Mouse (Mus musculus): ENCODE data around the gene Pcdh15. TPM values are rescaled to one million over a fixed set of nuclear protein-coding genes. Genes with fewer than 3 reads are reported as not detected.

Pcdh15 gene
- polyA plus RNA-seq, 1 experiment from 2014 or later, result 1.3 TPM

- Histone ChIP-seq H3K36me3 (ENCODE audit: control insufficient read depth, insufficient read depth, low read length) (no peaks in the 10 kb centered on the region), H3K4me2 (no peak overlapping the region), H3K9me3 (ENCODE audit: control insufficient read depth, low read length) (no peaks in the 10 kb centered on the region), H3K27me3 (replicated peaks; ENCODE audit: control insufficient read depth, insufficient read depth, low read length) (no peaks in the 10 kb centered on the region), H3K27ac (ENCODE audit: low read depth, low read length) (no peak overlapping the region), H3K4me3 (ENCODE audit: low read depth, low read length) (no peak overlapping the region), H3K4me1 (replicated peaks; ENCODE audit: control insufficient read depth, insufficient read depth, low read length) (no peaks in the 10 kb centered on the region), H3K9ac (ENCODE audit: low read depth, low read length) (no peak overlapping the region)
- no peak for ATAC-seq (replicated peaks; ENCODE audit: low FRiP score)
- 61% methylated on average over 3 of the region's 3 CpGs for WGBS
- DNase-seq (ENCODE audit: low spot score), result no peak
These were observed 1470.5 kb downstream of the Pcdh15 start for GRCm38 (mm10) chr10:74569603-74570002.

GRCm38 (mm10) chr10:74579924-74580323 lies 1480.8 kb downstream of the Pcdh15 start:
- ATAC-seq (replicated peaks; ENCODE audit: low FRiP score), result no peak
- 77% methylated on average over 2 of the region's 2 CpGs for WGBS
- H3K27ac ChIP-seq (ENCODE audit: low read depth, low read length), result no peak overlapping the region
- H3K4me3 ChIP-seq (ENCODE audit: low read depth, low read length), result no peak overlapping the region
- no peaks in the 10 kb centered on the region for H3K27me3 ChIP-seq (replicated peaks; ENCODE audit: control insufficient read depth, insufficient read depth, low read length)
- H3K9me3 ChIP-seq (ENCODE audit: control insufficient read depth, low read length), result no peaks in the 10 kb centered on the region
- H3K4me2 ChIP-seq, result no peak overlapping the region
- DNase-seq (ENCODE audit: low spot score), result no peak
- H3K9ac ChIP-seq (ENCODE audit: low read depth, low read length), result no peak overlapping the region
- no peaks in the 10 kb centered on the region for H3K36me3 ChIP-seq (ENCODE audit: control insufficient read depth, insufficient read depth, low read length)
- H3K4me1 ChIP-seq (replicated peaks; ENCODE audit: control insufficient read depth, insufficient read depth, low read length), result no peaks in the 10 kb centered on the region

- ATAC-seq (replicated peaks; ENCODE audit: low FRiP score) (no peak), DNase-seq (ENCODE audit: low spot score) (no peak)
- H3K9me3 ChIP-seq (ENCODE audit: control insufficient read depth, low read length), result no peaks in the 10 kb centered on the region
- H3K4me2 ChIP-seq, result no peak overlapping the region
- no peak overlapping the region for H3K4me3 ChIP-seq (ENCODE audit: low read depth, low read length)
- no peaks in the 10 kb centered on the region for H3K27me3 ChIP-seq (replicated peaks; ENCODE audit: control insufficient read depth, insufficient read depth, low read length)
- H3K4me1 ChIP-seq (replicated peaks; ENCODE audit: control insufficient read depth, insufficient read depth, low read length), result no peaks in the 10 kb centered on the region
- no peak overlapping the region for H3K9ac ChIP-seq (ENCODE audit: low read depth, low read length)
- WGBS, result 75% methylated on average over 3 of the region's 3 CpGs
- no peak overlapping the region for H3K27ac ChIP-seq (ENCODE audit: low read depth, low read length)
- no peaks in the 10 kb centered on the region for H3K36me3 ChIP-seq (ENCODE audit: control insufficient read depth, insufficient read depth, low read length)
These were observed 1492.7 kb downstream of the Pcdh15 start for GRCm38 (mm10) chr10:74591799-74592198.

- Histone ChIP-seq H3K27ac (ENCODE audit: low read depth, low read length) (no peak overlapping the region), H3K27me3 (replicated peaks; ENCODE audit: control insufficient read depth, insufficient read depth, low read length) (no peaks in the 10 kb centered on the region), H3K4me1 (replicated peaks; ENCODE audit: control insufficient read depth, insufficient read depth, low read length) (no peaks in the 10 kb centered on the region), H3K4me3 (ENCODE audit: low read depth, low read length) (no peak overlapping the region), H3K36me3 (ENCODE audit: control insufficient read depth, insufficient read depth, low read length) (no peaks in the 10 kb centered on the region), H3K9me3 (ENCODE audit: control insufficient read depth, low read length) (no peaks in the 10 kb centered on the region), H3K9ac (ENCODE audit: low read depth, low read length) (no peak overlapping the region), H3K4me2 (no peak overlapping the region)
- DNase-seq (ENCODE audit: low spot score) (no peak), ATAC-seq (replicated peaks; ENCODE audit: low FRiP score) (no peak)
- WGBS, result 83% methylated on average over 2 of the region's 2 CpGs
These were observed 1508.5 kb downstream of the Pcdh15 start for GRCm38 (mm10) chr10:74607683-74608082.

- H3K4me1 ChIP-seq (replicated peaks; ENCODE audit: control insufficient read depth, insufficient read depth, low read length), result no peaks in the 10 kb centered on the region
- H3K27me3 ChIP-seq (replicated peaks; ENCODE audit: control insufficient read depth, insufficient read depth, low read length), result no peaks in the 10 kb centered on the region
- ATAC-seq (replicated peaks; ENCODE audit: low FRiP score) (no peak), DNase-seq (ENCODE audit: low spot score) (no peak)
- no peak overlapping the region for H3K9ac ChIP-seq (ENCODE audit: low read depth, low read length)
- H3K9me3 ChIP-seq (ENCODE audit: control insufficient read depth, low read length), result no peaks in the 10 kb centered on the region
- WGBS, result 60% methylated on average over 2 of the region's 2 CpGs
- H3K27ac ChIP-seq (ENCODE audit: low read depth, low read length), result no peak overlapping the region
- H3K36me3 ChIP-seq (ENCODE audit: control insufficient read depth, insufficient read depth, low read length), result no peaks in the 10 kb centered on the region
- no peak overlapping the region for H3K4me3 ChIP-seq (ENCODE audit: low read depth, low read length)
- no peak overlapping the region for H3K4me2 ChIP-seq
These were observed 1522.7 kb downstream of the Pcdh15 start for GRCm38 (mm10) chr10:74621837-74622236.

GRCm38 (mm10) chr10:74625715-74626114 lies 1526.6 kb downstream of the Pcdh15 start:
- H3K36me3 ChIP-seq (ENCODE audit: control insufficient read depth, insufficient read depth, low read length), result no peaks in the 10 kb centered on the region
- no peak overlapping the region for H3K4me2 ChIP-seq
- no peak overlapping the region for H3K27ac ChIP-seq (ENCODE audit: low read depth, low read length)
- no peaks in the 10 kb centered on the region for H3K27me3 ChIP-seq (replicated peaks; ENCODE audit: control insufficient read depth, insufficient read depth, low read length)
- no peak overlapping the region for H3K4me3 ChIP-seq (ENCODE audit: low read depth, low read length)
- H3K4me1 ChIP-seq (replicated peaks; ENCODE audit: control insufficient read depth, insufficient read depth, low read length), result no peaks in the 10 kb centered on the region
- no peak for ATAC-seq (replicated peaks; ENCODE audit: low FRiP score)
- 79% methylated on average over 4 of the region's 4 CpGs for WGBS
- H3K9me3 ChIP-seq (ENCODE audit: control insufficient read depth, low read length), result no peaks in the 10 kb centered on the region
- no peak for DNase-seq (ENCODE audit: low spot score)
- H3K9ac ChIP-seq (ENCODE audit: low read depth, low read length), result no peak overlapping the region

GRCm38 (mm10) chr10:74626596-74626995 lies 1527.5 kb downstream of the Pcdh15 start:
- Histone ChIP-seq H3K9ac (ENCODE audit: low read depth, low read length) (no peak overlapping the region), H3K4me1 (replicated peaks; ENCODE audit: control insufficient read depth, insufficient read depth, low read length) (no peaks in the 10 kb centered on the region), H3K36me3 (ENCODE audit: control insufficient read depth, insufficient read depth, low read length) (no peaks in the 10 kb centered on the region), H3K4me3 (ENCODE audit: low read depth, low read length) (no peak overlapping the region), H3K27ac (ENCODE audit: low read depth, low read length) (no peak overlapping the region), H3K27me3 (replicated peaks; ENCODE audit: control insufficient read depth, insufficient read depth, low read length) (no peaks in the 10 kb centered on the region), H3K4me2 (no peak overlapping the region), H3K9me3 (ENCODE audit: control insufficient read depth, low read length) (no peaks in the 10 kb centered on the region)
- ATAC-seq (replicated peaks; ENCODE audit: low FRiP score), result no peak
- DNase-seq (ENCODE audit: low spot score), result no peak
- 68% methylated on average over 10 of the region's 10 CpGs for WGBS

- Histone ChIP-seq H3K4me1 (replicated peaks; ENCODE audit: control insufficient read depth, insufficient read depth, low read length) (no peaks in the 10 kb centered on the region), H3K9ac (ENCODE audit: low read depth, low read length) (no peak overlapping the region), H3K36me3 (ENCODE audit: control insufficient read depth, insufficient read depth, low read length) (no peaks in the 10 kb centered on the region), H3K27me3 (replicated peaks; ENCODE audit: control insufficient read depth, insufficient read depth, low read length) (no peaks in the 10 kb centered on the region), H3K4me3 (ENCODE audit: low read depth, low read length) (no peak overlapping the region), H3K27ac (ENCODE audit: low read depth, low read length) (no peak overlapping the region), H3K4me2 (no peak overlapping the region), H3K9me3 (ENCODE audit: control insufficient read depth, low read length) (no peaks in the 10 kb centered on the region)
- DNase-seq (ENCODE audit: low spot score), result no peak
- ATAC-seq (replicated peaks; ENCODE audit: low FRiP score), result no peak
- 73% methylated on average over 9 of the region's 9 CpGs for WGBS
These were observed 1532.2 kb downstream of the Pcdh15 start for GRCm38 (mm10) chr10:74631314-74631713.

GRCm38 (mm10) chr10:74637040-74637439 lies 1537.9 kb downstream of the Pcdh15 start:
- DNase-seq (ENCODE audit: low spot score) (no peak), ATAC-seq (replicated peaks; ENCODE audit: low FRiP score) (no peak)
- WGBS, result 59% methylated on average over 4 of the region's 4 CpGs
- no peaks in the 10 kb centered on the region for H3K4me1 ChIP-seq (replicated peaks; ENCODE audit: control insufficient read depth, insufficient read depth, low read length)
- no peak overlapping the region for H3K4me2 ChIP-seq
- no peak overlapping the region for H3K9ac ChIP-seq (ENCODE audit: low read depth, low read length)
- H3K27ac ChIP-seq (ENCODE audit: low read depth, low read length), result no peak overlapping the region
- no peaks in the 10 kb centered on the region for H3K9me3 ChIP-seq (ENCODE audit: control insufficient read depth, low read length)
- H3K4me3 ChIP-seq (ENCODE audit: low read depth, low read length), result no peak overlapping the region
- no peaks in the 10 kb centered on the region for H3K36me3 ChIP-seq (ENCODE audit: control insufficient read depth, insufficient read depth, low read length)
- H3K27me3 ChIP-seq (replicated peaks; ENCODE audit: control insufficient read depth, insufficient read depth, low read length), result no peaks in the 10 kb centered on the region

Data from liver, embryonic 11.5 days (tissue).